Mouse (Mus musculus) common myeloid progenitor, adult 5-6 weeks (primary cell): Measurements from ENCODE around the gene Sgce. TPM values are rescaled to one million over a fixed set of nuclear protein-coding genes. Genes with fewer than 3 reads are reported as not detected.

Experiments
- ATAC-seq: replicated peaks from 2 replicates; pipeline ENCODE4 v1.8.0; 2016; ENCODE audit warnings: low read depth, mild to moderate bottlenecking, moderate TSS enrichment, inconsistent platforms; ENCODE audit not compliant: poor library complexity, severe bottlenecking
- total RNA-seq: library from RNA; stranded (forward); fragments of 200-1000, 187-1606 nt; gene quantifications from 2 replicates; pipeline ENCODE4 v1.2.3, GENCODE M21; 2017

The Sgce gene
- total RNA-seq: 3.3 and 5.5 TPM in 2 replicates

DNA sequence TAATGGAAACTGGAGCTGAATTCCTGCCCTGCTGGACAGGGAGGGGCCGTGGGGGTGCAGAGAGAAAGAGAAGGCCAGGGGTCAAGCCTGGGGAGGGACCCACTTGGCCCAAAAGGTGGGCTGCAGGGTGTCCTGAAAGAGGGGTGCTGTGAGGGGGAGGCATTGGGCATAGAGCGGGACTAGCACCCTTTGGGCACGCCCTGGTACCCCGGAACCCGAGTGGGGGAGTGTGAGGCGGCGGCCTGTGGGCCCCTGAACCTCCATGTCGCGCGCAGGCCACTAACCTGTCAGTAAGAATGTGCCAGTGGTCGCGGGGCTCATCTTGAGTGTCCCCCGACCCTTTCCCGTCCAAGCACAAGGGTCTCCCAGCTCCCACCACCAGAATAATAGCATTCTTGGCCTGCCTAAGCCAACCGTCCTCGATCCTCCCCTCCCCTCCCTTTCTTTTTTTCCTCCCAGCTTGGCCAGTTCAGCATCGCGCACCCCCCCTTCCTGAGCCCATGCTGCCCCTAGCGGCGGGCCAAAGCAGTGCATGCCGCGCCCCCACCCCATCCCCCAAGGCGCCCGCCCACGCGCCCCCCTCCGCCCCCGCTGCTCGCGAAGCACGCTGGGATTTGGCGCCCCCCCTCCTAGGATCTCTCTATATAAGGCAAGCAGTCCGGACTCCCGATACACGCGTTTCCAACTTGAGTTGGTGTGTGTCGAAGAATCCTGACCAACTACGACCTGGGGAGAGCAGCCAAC lies at the start of gene Sgce, which contains the start of gene Peg10:
TSS of gene Sgce (minus strand) at position 512 of the 744 bp plus-strand sequence.
TSS of gene Peg10 (plus strand) at position 611 of the 744 bp plus-strand sequence.
- peak; percentile 39; the same call in 1 of the 2 replicates for ATAC-seq

DNA sequence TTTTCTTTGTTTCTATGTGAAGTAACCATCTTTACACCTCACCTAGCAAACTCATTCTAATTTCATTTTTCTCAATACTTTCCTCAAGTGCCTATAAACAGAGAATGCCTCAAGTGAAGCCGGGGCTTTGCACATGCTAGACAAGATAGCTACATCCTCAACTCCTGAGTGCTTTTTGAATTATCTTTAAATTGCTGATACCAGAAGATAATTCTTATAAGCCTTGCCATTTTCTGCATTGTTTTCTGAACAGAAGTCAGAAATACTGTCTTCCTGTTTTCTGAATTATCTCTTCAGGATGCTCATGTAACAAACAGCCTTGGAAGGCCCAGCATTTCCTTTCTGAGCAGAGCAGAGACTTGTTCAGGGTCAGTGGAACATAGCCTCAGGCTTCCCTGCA lies 49.3 kb upstream of the Sgce start:
- no peak for ATAC-seq

DNA sequence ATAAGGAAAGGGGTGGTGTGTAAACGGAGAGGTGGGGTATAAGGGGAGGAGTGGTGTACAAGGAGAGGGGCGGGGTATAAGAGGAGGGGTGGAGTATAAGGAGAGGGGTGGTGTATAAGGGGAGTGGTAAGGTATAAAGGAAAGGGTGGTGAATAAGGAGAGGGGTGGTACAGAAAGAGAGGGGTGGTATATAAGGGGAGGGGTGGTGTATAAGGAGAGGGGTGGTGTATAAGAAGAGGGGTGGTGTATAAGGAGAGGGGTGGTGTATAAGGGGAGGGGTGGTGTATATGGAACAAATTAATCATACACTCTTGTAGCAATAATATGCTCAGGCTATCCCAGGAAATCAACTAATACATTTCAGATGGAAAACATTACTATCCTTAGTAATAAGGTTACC lies 15.2 kb upstream of the Sgce start:
- peak; percentile 58; the same call in 1 of the 2 replicates for ATAC-seq

DNA sequence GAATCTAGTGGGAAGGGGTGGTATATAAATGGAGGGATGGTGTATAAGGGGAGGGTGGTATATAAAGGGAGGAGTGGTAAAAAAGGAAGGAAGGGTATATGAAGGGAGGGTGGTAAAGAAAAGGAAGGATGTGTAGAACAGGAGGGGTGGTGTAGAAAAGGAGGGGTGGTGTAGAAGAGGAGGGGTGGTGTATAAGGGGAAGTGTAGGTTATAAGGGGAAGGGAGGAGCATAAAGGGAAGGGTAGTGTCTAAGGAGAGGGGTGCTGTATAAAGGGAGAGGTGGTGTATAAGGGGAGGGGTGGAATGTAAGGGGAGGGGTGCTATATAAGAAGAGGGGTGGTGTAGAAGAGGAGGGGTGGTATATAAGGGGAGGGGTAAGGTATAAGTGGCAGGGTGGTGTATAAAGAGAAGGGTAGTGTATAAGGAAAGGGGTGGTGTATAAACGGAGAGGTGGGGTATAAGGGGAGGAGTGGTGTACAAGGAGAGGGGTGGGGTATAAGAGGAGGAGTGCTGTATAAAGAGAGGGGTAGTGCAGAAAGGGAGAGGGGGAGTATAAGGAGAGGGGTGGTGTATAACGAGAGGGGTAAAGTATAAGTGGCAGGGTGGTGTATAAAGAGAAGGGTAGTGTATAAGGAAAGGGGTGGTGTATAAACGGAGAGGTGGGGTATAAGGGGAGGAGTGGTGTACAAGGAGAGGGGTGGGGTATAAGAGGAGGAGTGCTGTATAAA lies 14.6 kb upstream of the Sgce start:
- peak; percentile 63; the same call in 1 of the 2 replicates for ATAC-seq

DNA sequence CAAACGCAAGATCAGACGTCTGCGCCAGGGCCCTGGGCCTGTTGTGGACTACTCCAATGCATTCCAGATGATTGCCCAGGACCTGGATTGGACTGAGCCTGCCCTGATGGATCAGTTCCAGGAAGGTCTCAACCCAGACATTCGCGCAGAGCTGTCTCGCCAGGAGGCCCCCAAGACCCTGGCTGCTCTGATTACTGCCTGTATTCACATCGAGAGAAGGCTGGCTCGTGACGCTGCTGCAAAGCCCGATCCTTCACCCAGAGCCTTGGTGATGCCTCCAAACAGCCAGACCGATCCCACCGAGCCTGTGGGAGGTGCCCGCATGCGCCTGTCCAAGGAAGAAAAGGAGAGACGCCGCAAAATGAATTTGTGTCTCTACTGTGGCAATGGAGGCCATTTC lies 7.9 kb upstream of the Sgce start:
- no peak for ATAC-seq

DNA sequence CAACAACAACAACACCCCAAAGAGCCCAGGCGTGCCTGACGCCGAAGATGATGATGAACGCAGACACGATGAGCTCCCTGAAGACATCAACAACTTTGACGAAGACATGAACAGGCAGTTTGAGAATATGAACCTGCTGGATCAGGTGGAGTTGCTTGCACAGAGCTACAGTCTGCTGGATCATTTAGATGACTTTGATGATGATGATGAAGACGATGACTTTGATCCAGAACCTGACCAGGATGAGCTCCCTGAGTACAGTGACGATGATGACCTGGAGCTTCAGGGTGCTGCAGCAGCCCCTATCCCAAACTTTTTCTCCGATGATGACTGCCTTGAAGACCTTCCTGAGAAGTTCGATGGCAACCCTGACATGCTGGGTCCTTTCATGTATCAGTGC lies 7.3 kb upstream of the Sgce start:
- ATAC-seq: no peak

DNA sequence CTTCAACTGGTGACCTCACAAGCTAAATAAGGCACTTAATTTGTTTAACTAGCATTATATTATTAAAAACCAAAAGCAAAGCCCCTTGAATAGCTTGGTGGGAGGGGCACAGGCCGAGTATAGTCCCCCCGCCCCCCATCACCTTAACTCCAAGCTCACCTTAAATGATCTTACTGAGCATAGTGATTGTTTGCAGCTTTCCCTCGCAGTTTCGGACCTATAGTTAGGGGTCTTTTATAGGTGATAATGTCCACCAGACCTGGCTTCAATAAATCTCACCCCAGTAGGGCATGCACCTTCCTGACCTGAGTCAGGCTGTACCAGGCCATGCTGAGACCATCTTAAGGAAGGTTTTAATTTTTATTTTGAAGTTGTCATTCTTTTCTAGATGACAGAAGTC lies 4.3 kb upstream of the Sgce start:
- no peak for ATAC-seq

DNA sequence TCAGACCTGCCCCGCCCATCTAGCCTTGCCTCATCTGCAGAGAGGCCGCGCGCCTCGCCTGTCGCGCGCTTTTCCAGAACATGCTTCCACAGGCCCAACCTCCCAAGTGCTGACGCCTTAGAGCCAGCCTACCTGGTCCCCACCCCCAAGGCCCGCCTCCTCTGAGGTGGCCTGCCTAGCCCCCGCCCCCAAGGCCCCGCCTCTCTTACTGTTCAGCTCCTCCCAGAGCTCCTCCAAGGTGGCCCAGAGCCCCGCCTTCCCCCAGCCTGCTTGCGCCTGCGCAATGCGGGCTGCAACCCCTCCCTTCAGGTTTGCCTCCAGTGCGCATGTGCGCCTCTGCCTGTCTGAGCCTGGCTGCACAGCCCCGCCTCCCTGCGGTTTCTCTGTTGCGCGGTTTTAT lies 2.1 kb upstream of the Sgce start:
- peak; percentile 79 for ATAC-seq

DNA sequence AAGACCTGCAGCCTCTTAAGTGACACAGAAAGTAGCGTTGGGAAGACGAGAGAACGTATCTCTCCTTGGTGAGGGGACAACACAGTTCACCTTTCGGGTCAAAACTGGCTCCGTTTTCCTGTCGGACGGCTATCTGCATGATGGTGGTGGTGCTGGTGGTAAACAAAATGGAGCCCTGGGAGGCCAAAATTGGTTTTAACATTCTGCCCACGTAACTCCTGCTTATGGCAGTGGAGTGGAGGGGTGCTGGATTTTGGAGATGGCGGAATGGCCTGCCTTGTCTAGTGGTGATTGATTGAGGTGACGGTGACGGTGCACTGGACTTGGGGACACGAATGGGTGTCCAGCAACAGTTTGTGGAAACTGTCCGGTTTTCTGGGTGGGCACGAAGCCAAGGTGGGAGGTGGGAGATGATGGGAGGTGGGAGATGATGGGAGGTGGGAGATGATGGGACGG lies 1.5 kb upstream of the Sgce start:
- ATAC-seq: no peak

DNA sequence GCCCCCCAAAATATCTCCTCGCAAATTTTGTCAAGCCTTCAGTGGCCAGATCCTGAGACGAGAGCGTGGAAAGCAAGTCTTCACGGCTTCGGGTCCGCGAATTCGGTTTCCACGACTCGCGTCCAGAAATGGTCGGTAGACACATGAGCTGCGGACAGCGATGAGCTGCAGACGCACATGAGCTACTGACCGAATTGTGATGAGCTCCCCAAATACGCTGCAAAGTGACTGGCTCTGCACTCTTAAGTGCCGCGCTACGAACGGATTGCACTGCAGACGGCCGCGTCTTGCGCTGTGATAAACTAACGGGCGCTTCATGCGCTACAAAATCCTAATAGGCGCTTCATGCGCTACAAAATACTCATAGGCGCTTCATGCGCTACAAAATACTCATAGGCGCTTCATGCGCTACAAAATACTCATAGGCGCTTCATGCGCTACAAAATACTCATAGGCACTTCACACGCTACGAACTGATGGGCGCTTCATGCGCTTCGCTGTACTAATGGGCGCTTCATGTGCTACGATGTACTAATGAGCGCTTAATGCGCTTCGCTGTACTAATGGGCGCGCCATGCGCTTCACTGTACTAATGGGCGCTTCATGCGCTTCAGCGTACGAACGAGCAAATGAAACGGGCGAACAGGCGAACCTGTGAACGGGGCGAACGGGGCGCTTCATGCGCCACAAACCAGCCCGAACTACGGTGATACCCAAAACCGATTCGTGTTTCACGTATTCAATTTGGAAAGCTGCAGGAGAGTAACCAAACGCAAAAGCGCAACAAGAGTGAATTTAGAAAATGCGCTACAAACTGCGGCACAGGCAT lies 884 bp upstream of the Sgce start:
- ATAC-seq: peak; percentile 63

DNA sequence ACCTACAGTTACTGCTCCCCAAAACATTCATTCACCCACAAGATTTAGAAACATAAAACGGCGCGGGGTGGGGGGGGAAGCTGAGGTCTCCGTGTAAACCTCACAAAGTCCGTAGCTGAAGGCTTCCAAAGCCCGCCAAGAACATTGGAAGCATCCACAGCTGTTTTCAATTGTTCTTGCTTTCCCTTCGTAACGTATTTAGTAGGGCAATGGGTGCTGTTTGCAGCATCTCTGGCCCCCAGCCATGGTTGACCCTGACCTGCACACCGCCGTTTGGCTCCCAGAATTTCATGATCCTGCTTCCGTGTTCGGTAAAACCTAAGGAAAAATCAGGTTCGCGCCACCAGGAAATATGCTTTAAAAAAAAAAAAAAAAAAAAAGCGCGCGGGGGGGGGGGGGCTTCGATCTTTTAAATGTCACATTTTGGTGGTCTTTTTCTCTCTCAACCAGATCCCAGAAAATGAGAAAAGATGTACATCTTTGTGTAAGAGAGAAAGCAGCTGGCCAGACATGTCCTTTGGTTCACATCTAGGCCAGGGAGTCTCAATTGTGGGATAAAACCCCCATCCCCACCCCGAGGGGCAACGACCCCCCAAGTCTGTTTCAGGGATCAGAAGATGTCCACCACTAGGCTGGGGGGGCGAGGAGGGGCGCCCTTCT lies 841 bp downstream of the Sgce start:
- no peak for ATAC-seq

DNA sequence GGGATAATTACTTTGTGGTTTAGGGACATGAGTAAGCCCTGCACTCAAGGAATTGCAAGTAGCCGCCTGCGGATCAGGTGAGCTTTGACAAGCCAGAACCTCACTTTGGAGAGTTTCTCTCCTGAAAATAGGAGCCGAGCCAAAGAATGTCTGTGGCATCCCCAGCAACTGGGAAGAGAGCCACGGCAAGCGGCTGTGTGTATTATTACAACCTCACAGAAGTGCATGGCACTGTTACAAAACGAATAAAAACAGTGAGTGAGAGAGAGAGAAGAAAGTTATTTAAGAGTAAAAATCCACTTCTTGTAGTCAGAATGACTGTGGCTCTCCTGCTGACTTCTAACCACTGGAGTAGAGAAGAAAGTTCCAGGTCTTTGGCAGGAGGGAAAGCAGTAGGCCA lies 6.5 kb downstream of the Sgce start:
- ATAC-seq: no peak

DNA sequence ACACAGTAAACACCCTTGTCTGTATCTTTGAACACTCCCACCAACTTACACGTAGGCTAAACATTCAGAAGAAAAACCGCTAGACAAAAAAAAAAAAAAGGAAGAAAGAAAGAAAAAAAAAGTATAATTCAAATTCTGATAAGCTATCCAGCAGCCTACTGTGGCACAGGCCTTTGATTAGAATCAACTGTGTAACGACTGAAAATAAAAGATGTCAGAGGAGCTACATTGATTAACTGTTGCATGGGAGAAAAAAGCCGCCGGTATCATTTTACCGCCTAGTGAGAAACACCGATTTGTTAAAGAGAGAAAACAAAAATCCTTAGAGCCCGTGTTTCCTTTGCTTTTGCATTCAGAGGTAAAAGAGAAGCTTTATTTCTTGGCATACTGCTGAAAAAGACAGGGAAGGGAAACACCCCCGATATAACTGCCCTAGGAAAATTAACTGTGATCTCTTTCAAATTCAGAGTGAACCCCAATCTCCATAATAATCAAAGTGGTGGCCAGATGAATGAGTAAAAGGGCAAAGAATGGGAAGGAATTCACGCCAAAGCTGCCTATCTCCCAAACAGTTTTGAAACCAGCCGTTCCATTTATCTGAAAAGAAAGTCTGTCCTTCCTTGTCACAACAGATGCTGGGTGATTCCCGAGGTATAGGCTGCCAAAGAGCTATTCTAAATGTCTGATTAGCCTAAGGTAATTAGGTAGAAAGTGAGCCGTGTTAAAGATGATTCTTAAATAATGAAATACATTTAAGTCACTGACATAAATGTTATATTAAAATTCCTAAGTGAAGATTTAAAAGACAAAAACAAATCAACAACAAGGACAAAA lies 7.3 kb downstream of the Sgce start:
- ATAC-seq: no peak

DNA sequence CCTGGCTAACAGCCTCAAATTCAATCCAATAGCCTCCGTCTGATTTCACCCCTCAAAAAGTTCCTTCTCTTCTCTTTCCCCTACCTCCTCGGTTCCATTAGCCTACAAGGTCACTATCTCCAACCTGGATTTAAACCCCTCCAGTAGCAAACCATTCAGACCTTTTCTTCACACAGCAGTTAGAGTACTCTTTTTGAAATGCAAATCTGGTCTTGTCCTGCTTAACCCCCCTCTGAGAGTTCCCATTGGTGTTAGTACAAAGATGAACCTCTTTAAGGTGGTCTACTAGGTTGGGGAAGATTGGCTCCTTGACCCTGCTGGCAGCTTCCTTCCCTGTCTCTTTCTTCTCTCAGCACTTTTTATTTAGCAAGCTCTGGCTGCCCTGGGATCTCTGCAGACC lies 8.3 kb downstream of the Sgce start:
- ATAC-seq: no peak

DNA sequence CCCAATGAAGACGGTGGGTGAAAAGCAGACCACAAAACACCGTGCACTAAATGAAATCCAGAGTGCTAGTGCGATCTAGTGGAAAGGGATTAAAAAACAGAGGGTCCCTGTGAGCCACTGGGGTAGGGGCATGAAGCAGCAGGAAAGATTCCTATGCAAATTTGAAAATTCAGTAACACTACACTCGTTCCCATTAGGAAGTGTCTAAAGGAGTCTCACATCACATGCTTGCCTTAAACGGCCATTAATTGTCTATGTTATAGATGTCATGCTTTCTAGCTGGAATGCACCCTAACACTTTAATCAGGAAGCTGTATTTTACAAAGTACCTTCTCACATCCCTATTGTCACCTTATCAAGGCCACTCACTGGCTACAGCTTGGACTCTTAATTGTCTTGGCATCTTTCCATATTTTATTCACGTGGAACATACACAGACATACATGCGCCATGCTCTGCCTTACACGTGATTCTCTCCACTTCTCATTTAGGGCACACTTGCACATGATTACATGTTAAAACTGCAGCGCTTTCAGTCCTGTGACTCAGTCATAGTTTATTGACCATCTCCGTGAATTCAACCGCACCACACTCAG lies 8.9 kb downstream of the Sgce start:
- no peak for ATAC-seq

DNA sequence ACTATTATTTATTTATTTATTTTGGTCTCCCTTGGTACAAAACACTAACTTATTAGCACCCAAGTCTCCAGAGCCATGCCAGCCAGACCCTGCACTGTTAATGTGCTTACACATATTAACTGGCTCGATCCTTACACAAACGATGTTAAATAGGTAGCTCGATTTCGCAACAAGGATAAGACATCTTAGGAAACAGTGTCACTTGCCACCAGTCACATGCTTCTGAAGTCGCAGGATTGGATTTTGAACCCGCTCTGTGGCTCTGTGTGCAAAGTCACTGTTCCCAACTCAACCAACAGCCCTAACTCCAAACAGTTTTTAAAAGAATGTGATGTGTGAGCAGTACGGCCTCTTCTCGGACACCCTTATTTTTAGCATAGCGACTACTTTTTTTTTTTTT lies 10.6 kb downstream of the Sgce start:
- ATAC-seq: no peak

DNA sequence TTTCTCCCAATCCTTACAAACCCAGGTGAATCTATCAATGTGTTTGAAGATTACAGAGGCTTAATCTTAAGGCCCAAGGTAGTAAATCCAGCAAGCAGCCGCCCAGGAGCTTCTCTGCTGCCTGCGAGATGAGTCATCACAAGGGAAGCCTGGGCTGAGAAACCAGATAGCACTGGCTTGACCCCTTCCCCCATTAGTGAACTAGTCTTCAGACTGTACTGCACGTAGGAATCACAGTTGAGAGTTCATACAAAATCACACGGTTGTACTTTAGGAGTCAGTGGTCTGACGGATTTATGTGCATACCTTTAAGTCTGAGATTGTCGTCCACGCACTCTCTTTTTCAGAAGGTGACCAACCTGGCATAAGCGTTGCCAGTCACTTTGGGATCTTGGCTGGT lies 13.8 kb downstream of the Sgce start:
- ATAC-seq: no peak

DNA sequence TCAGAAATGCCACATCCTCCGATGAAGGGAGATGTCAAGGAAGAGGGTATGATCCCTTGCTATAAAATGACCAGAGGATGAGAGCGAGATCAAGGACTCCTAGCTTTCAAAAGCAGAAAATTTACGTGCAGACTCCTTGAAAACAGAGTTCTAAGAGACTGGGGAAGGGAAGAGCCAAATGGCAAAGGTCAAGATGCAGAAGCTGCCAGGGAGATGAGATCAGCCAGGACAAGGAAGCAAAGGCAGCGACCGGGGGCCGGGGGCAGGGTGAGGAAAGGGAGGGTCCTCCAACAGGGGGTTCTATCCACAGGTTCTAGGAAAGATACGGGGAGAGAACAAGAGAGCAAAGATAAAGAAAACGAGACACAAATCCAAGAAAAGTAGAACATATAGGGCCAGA lies 15.3 kb downstream of the Sgce start:
- ATAC-seq: no peak

DNA sequence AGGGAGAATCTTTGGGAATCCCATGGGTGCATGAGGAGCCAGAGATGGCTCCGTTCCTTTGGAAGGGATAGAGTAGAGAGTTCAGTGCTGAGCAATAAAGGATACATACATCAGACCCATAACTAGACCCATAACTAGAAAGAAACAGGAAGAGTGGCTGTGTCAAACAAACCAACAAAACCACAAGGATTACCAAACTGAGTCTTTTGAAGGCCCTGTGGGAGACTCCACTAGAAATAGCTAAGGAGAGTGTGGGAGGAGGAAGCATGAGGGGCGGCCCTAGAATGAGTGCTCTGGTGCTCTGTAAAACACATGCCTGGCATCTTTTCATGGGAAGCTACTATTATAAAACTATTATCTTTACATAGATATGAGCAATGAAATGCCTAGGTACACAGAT lies 18.7 kb downstream of the Sgce start:
- ATAC-seq: peak; percentile 94
